Mouse (Mus musculus) hindbrain, embryonic 15.5 days (tissue): Measurements from ENCODE around the gene Olfr1259. TPM values are rescaled to one million over a fixed set of nuclear protein-coding genes. Genes with fewer than 3 reads are reported as not detected.
"Not testable (repeated sequence)": the region's sequence is repeated elsewhere in the genome, so short reads cannot be mapped to it uniquely, and the experiment has no call there.

Source experiments
- ATAC-seq: fragments of 200-750 bp; cut with Nextera tagmentation; 2 replicates; pipeline ENCODE4 v1.8.0; 2017; ENCODE audit warnings: low read depth, moderate number of reproducible peaks, moderate TSS enrichment; ENCODE audit not compliant: low FRiP score
- H3K27ac ChIP-seq: fragments of 300-500 bp; sonication (generic); replicated peaks from 2 replicates; pipeline ENCODE4 v1.5.1; 2015; ENCODE audit warnings: mild to moderate bottlenecking, inconsistent platforms
- H3K27me3 ChIP-seq: fragments of 300-500 bp; sonication (generic); 2 replicates; pipeline ENCODE4 v1.6.1; 2015; ENCODE audit warnings: control low read depth, inconsistent platforms
- H3K36me3 ChIP-seq: fragments of 300-500 bp; sonication (generic); 2 replicates; pipeline ENCODE4 v1.6.1; 2015; ENCODE audit warnings: control low read depth, inconsistent platforms
- H3K4me1 ChIP-seq: fragments of 300-500 bp; sonication (generic); replicated peaks from 2 replicates; pipeline ENCODE4 v1.6.1; 2015; ENCODE audit warnings: control low read depth, inconsistent platforms
- H3K4me2 ChIP-seq: fragments of 300-500 bp; sonication (generic); 2 replicates; pipeline ENCODE4 v1.6.1; 2015; ENCODE audit warnings: moderate library complexity, mild to moderate bottlenecking, inconsistent platforms
- H3K4me3 ChIP-seq: fragments of 300-500 bp; sonication (generic); 2 replicates; pipeline ENCODE4 v1.5.1; 2015; ENCODE audit warnings: mild to moderate bottlenecking, inconsistent platforms
- H3K9ac ChIP-seq: fragments of 300-500 bp; sonication (generic); 2 replicates; pipeline ENCODE4 v1.6.1; 2015; ENCODE audit warnings: inconsistent platforms
- H3K9me3 ChIP-seq: fragments of 300-500 bp; sonication (generic); 2 replicates; pipeline ENCODE4 v1.6.1; 2016; ENCODE audit warnings: control low read depth, inconsistent platforms
- WGBS: fragments of 180-500 bp; shearing (Covaris S2); methylation state at CpG from one replicate; pipeline ENCODE4 v1.1.7; 2015; 5-methylcytosine and 5-hydroxymethylcytosine counted together
- polyA plus RNA-seq: library from polyadenylated mRNA; unstranded; fragments of >200 nt; fragmentation: Nextera tagmentation; extraction: Ambion mirVana; gene quantifications from 2 replicates; pipeline ENCODE4 v1.2.1, GENCODE M21; 2015

The Olfr1259 gene
- not detected in 2 replicates for polyA plus RNA-seq

DNA sequence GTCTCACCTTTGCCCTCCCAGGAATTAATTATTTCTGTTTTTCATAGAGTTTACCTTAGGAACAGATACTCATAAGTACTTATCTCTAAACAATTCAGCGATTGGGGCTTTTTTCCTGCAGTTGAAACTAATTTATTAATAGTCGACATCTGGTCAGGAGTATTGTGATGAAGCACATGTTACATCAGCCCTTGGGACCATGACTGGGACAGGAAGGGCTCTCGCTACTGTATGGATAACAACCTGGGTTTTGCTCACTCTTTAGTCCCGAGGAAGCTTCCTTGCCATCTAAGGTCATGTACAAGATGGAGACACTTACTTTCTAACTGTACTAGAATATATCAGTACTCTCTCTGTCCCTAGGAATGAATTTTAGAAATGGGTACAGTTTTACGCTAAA lies at the start of gene Olfr1259:
Olfr1259 (minus strand) TSS at position 101 of the 400 bp plus-strand sequence.
- H3K4me2 ChIP-seq = no peak within 1 kb of the TSS
- H3K4me3 ChIP-seq = no peak within 1 kb of the TSS
- no peaks in the 10 kb centered on the region for H3K27me3 ChIP-seq
- ATAC-seq = no peak
- no peak within 1 kb of the TSS for H3K27ac ChIP-seq
- H3K36me3 ChIP-seq = no peaks in the 10 kb centered on the region
- H3K9me3 ChIP-seq = no peaks in the 10 kb centered on the region
- 87% methylated on average over 5 of the region's 5 CpGs for WGBS
- H3K9ac ChIP-seq = no peak within 1 kb of the TSS
- H3K4me1 ChIP-seq = no peaks in the 10 kb centered on the region

DNA sequence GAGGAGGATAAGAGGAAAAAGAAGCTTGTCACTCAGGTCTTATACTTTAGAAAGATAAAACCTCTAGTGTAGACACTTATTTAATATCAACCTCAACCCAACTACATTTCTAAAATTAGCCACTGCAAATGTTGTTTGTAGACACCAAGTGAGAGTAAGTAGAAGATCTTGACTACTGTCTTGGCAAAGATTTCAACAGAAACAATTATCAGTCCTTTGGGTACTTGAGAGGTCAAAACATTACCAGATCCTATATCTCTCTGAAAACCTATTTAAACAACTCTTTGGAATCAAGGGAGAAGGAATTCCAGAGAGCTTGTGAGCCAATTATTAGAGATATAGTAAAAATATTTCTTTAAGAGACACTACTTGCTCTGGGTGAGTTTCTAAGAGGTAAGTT lies 42.5 kb upstream of the Olfr1259 start, which contains the start of gene Olfr1261:
Olfr1261 (plus strand) TSS at position 301 of the 400 bp plus-strand sequence.
- no peaks in the 10 kb centered on the region for H3K4me1 ChIP-seq
- no peak within 1 kb of the TSS for H3K9ac ChIP-seq
- no peak for ATAC-seq
- H3K9me3 ChIP-seq = no peaks in the 10 kb centered on the region
- H3K4me2 ChIP-seq = no peak within 1 kb of the TSS
- no peaks in the 10 kb centered on the region for H3K36me3 ChIP-seq
- no peaks in the 10 kb centered on the region for H3K27me3 ChIP-seq
- no peak within 1 kb of the TSS for H3K27ac ChIP-seq
- no peak within 1 kb of the TSS for H3K4me3 ChIP-seq

DNA sequence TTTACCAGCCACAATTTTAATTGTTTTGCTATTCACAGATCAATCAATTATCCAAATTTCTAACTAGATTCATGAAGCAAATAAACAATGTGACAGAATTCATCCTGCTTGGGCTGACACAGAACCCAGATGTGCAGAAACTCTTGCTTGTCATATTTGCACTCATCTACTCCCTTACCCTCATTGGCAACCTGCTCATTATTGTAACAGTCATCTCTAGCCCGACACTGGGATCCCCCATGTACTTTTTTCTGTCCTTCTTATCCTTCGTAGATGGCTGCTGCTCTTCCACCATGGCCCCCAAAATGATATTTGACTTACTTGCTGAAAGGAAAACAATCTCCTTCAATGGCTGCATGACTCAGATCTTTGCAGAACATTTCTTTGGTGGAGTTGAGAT lies 29.2 kb upstream of the Olfr1259 start:
- Histone ChIP-seq H3K36me3 (no peaks in the 10 kb centered on the region), H3K9me3 (no peaks in the 10 kb centered on the region), H3K4me1 (no peaks in the 10 kb centered on the region), H3K4me2 (no peak overlapping the region), H3K27ac (no peak overlapping the region), H3K27me3 (no peaks in the 10 kb centered on the region), H3K9ac (no peak overlapping the region), H3K4me3 (no peak overlapping the region)
- ATAC-seq = no peak
- 89% methylated on average over 2 of the region's 2 CpGs for WGBS

DNA sequence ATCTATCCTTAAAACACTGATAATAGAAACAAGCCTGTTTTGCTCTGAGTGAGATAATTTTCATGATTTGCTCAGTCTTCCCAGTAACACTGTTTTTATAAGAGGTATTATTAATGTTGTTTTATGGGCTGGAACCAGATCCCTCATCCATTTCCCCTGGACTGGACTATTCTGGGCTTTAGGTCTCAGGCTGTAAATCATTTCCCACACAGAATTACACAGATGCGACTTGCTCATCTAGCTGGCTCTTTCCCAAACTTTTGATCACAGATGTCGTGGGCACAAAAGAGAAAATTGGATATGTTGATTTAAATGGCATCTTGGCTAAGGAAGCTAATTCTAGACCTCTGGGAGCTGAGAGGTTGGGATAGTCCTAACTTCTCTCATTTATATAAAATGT lies 25.7 kb upstream of the Olfr1259 start, which contains the start of gene Olfr1260:
Olfr1260 (plus strand) TSS at position 157 of the 400 bp plus-strand sequence.
- ATAC-seq = no peak
- no peak within 1 kb of the TSS for H3K4me3 ChIP-seq
- no peaks in the 10 kb centered on the region for H3K27me3 ChIP-seq
- no peak within 1 kb of the TSS for H3K4me2 ChIP-seq
- H3K9me3 ChIP-seq = no peaks in the 10 kb centered on the region
- no peaks in the 10 kb centered on the region for H3K36me3 ChIP-seq
- no peak within 1 kb of the TSS for H3K27ac ChIP-seq
- 60% methylated on average over 2 of the region's 2 CpGs for WGBS
- H3K9ac ChIP-seq = no peak within 1 kb of the TSS
- no peaks in the 10 kb centered on the region for H3K4me1 ChIP-seq

DNA sequence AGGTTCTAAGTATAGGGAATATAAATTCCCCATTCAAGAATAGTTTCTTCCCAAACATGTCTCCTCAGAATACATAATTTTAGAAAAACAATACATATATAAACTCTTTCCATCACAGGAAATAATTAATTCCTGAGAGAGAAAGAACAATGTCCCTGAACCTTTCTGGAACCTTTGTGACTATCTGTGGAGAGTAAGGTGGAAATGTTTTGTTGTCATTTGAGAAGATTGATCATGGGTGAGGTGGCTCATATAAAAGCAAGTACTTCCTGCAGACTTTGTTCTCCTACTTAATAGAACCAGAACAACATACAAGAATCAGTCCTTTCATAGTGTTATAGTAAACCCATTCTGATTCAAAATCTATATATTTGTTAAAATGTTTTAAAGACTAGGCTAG lies 21.5 kb downstream of the Olfr1259 start, which contains the start of gene Olfr1258:
Olfr1258 (plus strand) TSS at position 301 of the 400 bp plus-strand sequence.
- H3K4me1 ChIP-seq = no peaks in the 10 kb centered on the region
- H3K4me2 ChIP-seq = no peak within 1 kb of the TSS
- no peak within 1 kb of the TSS for H3K9ac ChIP-seq
- H3K27ac ChIP-seq = no peak within 1 kb of the TSS
- no peaks in the 10 kb centered on the region for H3K9me3 ChIP-seq
- ATAC-seq = no peak
- H3K4me3 ChIP-seq = no peak within 1 kb of the TSS
- H3K27me3 ChIP-seq = no peaks in the 10 kb centered on the region
- H3K36me3 ChIP-seq = no peaks in the 10 kb centered on the region

DNA sequence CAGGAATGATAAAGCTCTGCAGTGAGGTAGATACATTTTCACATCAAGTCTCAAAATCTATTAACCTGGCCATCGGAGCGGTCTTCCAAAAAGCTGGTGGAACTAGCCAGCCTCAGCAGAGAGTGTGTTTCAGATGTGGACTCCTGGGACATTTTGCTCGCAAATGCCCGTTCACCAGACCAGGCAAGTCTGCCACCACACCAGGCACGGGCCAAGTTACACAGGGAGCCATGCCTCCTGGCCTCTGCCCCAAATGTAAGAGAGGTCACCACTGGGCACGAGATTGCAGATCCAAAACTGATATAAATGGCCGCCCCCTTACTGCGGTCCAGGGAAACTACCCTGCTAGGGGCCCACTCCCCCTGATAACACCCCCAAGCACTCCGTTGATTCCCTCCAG lies 35.8 kb downstream of the Olfr1259 start:
- not testable (repeated sequence) for H3K4me3 ChIP-seq, H3K27me3 ChIP-seq, ATAC-seq, H3K9me3 ChIP-seq, H3K4me1 ChIP-seq, H3K9ac ChIP-seq, H3K4me2 ChIP-seq, H3K27ac ChIP-seq, H3K36me3 ChIP-seq
- 95% methylated on average over 9 of the region's 9 CpGs for WGBS

Other genes starting within 250 kb of the Olfr1259 start
- not detected in 2 replicates for gene Olfr1252, start 223.7 kb downstream of the Olfr1259 start, polyA plus RNA-seq
- not detected in 2 replicates for gene Olfr1253, start 191.6 kb downstream of the Olfr1259 start, polyA plus RNA-seq
- gene Olfr1254, start 155.0 kb downstream of the Olfr1259 start, polyA plus RNA-seq = not detected in 2 replicates
- gene Olfr1255, start 136.6 kb downstream of the Olfr1259 start, polyA plus RNA-seq = not detected in 2 replicates
- gene Olfr1256, start 107.1 kb downstream of the Olfr1259 start, polyA plus RNA-seq = not detected in 2 replicates
- 0.12 TPM in 1 of 2 replicates, not detected in the other for gene Olfr48, start 100.5 kb downstream of the Olfr1259 start, polyA plus RNA-seq
- gene Olfr1257, start 70.2 kb downstream of the Olfr1259 start, polyA plus RNA-seq = not detected in 2 replicates
- gene Olfr1258, start 21.4 kb downstream of the Olfr1259 start, polyA plus RNA-seq = not detected in 2 replicates
- not detected in 2 replicates for gene Olfr1260, start 25.7 kb upstream of the Olfr1259 start, polyA plus RNA-seq
- gene Olfr1261, start 42.6 kb upstream of the Olfr1259 start, polyA plus RNA-seq = not detected in 2 replicates
- gene Olfr1262, start 51.5 kb upstream of the Olfr1259 start, polyA plus RNA-seq = not detected in 2 replicates
- not detected in 2 replicates for gene Olfr1263, start 63.5 kb upstream of the Olfr1259 start, polyA plus RNA-seq
- not detected in 2 replicates for gene Olfr1264, start 76.9 kb upstream of the Olfr1259 start, polyA plus RNA-seq
- gene Olfr1265, start 86.7 kb upstream of the Olfr1259 start, polyA plus RNA-seq = not detected in 2 replicates
- not detected in 2 replicates for gene Olfr140, start 114.9 kb upstream of the Olfr1259 start, polyA plus RNA-seq
- gene Olfr1269, start 172.7 kb upstream of the Olfr1259 start, polyA plus RNA-seq = not detected in 2 replicates
- gene Olfr32, start 193.6 kb upstream of the Olfr1259 start, polyA plus RNA-seq = not detected in 2 replicates
- not detected in 2 replicates for gene Olfr1270, start 204.4 kb upstream of the Olfr1259 start, polyA plus RNA-seq